Mouse (Mus musculus) testis, adult 2 months (tissue): Measurements from ENCODE around the gene Urb1.

Experiments
- CTCF ChIP-seq: fragments of 200-500 bp; IDR thresholded peaks from 2 replicates; pipeline ENCODE4 v1.5.1; 2012; ENCODE audit warnings: low read depth, mild to moderate bottlenecking, inconsistent platforms, low read length, moderate library complexity; ENCODE audit not compliant: control insufficient read depth, insufficient read depth, insufficient replicate concordance
- POLR2A ChIP-seq: fragments of 200-500 bp; IDR thresholded peaks from 2 replicates; pipeline ENCODE4 v1.6.1; 2012; ENCODE audit warnings: low read depth, mild to moderate bottlenecking, inconsistent platforms, low read length, moderate library complexity; ENCODE audit not compliant: control insufficient read depth

GRCm38 (mm10) chr16:90856552-90857200, 46.5 kb upstream of the Urb1 start:
- TF ChIP-seq CTCF (no peak), POLR2A (no peak)
